Mouse (Mus musculus) macrophage (primary cell): ENCODE measurements around the gene Sh2d2a. TPM values are rescaled to one million over a fixed set of nuclear protein-coding genes. Genes with fewer than 3 reads are reported as not detected.
"Not testable (repeated sequence)": the region's sequence is repeated elsewhere in the genome, so short reads cannot be mapped to it uniquely, and the experiment has no call there.

Experiments
- H3K27ac ChIP-seq: fragments of 350-480 bp; formaldehyde crosslinking; 2 replicates; pipeline ENCODE4 v1.9.0; 2021
- H3K36me3 ChIP-seq: fragments of 350-480 bp; formaldehyde crosslinking; 2 replicates; pipeline ENCODE4 v1.9.0; 2021; ENCODE audit errors: inconsistent target
- H3K4me3 ChIP-seq: fragments of 350-480 bp; formaldehyde crosslinking; 2 replicates; pipeline ENCODE4 v1.9.0; 2021; ENCODE audit errors: inconsistent target
- H3K79me2 ChIP-seq: fragments of 350-480 bp; formaldehyde crosslinking; 2 replicates; pipeline ENCODE4 v1.9.0; 2021; ENCODE audit errors: inconsistent target
- WGBS: methylation state at CpG from one replicate; pipeline ENCODE4 v1.1.7; 2026; ENCODE audit warnings: inconsistent platforms; ENCODE audit not compliant: missing documents; 5-methylcytosine and 5-hydroxymethylcytosine counted together
- polyA plus RNA-seq: library from polyadenylated mRNA; stranded (reverse); fragments of 250-400 nt; gene quantifications from 3 replicates; pipeline ENCODE4 v1.2.4, GENCODE M21; 2018; ENCODE audit warnings: inconsistent platforms

Gene Sh2d2a
- polyA plus RNA-seq, 1 experiment from 2014 or later: not detected

DNA sequence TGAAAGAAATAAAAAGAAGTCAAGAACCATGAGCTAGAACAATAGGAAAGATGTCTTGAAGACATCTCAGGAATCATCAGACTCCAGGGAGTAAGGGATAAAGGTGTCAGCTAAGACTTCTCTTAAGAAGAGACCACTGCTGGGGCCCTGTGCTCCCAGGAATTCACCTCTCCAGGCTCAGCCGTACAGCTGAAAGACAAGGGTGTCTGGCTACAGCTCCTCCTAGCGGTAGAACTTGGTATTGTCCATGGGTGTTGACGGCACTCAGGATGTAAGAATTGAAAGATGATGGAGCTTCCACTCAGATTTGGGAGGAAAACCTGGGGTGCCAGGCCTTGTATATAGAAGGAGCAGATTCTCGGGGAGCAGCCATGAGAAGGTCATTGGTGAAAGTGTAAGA, 7.9 kb upstream of the Sh2d2a start:
- no peak overlapping the region for H3K4me3 ChIP-seq
- H3K36me3 ChIP-seq: no peaks in the 10 kb centered on the region
- H3K27ac ChIP-seq: no peak overlapping the region
- 5% methylated on average over 4 of the region's 4 CpGs for WGBS
- no peaks in the 10 kb centered on the region for H3K79me2 ChIP-seq

DNA sequence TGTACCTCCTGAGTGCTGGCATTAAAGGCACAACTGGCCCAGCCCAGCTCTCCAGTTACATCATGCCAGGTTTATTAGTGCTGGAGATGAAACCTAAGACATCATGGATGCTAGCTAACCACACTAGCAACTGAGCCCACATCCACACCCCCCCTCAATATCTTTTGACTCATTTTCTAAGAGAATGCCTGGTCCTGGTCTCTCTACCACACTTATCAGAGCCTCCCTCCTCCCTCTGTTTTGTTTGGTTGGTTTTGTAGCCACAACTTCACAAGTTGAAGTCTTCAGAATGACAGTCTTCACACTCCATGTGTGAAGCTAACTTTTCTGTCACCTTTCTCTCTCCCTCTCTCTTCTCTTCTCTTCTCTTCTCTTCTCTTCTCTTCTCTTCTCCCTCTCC, 5.7 kb upstream of the Sh2d2a start:
- Histone ChIP-seq H3K79me2 (no peaks in the 10 kb centered on the region), H3K36me3 (no peaks in the 10 kb centered on the region), H3K4me3 (no peak overlapping the region), H3K27ac (no peak overlapping the region)

DNA sequence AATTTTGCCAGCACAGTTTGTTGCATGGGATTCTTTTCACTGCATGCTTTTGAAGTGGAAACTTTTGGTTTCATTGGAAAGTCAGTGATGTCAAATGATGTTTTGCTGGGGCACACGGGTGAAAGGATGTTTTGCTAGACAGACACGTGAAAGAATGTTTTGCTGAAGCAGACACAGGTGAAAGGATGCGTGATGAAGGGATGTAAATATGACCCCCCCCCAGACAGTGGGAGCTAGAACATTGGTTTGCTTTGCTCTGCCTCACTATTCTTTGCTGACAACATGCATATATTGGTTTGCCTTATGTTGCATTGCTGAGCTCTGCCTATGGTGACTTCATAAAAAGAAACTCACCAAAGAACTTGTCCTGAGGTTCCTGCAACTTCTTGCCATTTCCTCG, 1.6 kb upstream of the Sh2d2a start:
- Histone ChIP-seq H3K4me3 (no peak overlapping the region), H3K79me2 (no peaks in the 10 kb centered on the region), H3K27ac (no peak overlapping the region), H3K36me3 (no peaks in the 10 kb centered on the region)
- 100% methylated on average over 4 of the region's 4 CpGs for WGBS

DNA sequence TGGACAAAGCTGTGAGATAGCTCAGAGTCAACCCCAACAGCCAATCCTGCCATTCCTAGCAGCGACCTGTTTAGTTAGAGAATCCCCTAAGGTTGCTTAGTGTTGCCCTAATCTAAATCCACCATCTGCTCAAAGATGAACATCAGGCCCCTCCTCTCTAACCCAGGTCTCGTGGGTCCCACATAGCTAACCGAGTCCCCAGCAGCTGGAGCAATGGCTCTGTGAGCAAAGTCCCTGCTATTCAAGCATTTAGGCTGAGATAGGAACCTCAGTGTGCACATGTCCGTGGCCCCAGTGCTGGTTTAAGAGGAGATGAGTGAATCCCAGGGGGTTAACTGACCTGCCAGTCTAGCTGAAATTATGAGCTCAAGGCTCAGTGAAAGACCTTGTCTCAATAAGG, 369 bp upstream of the Sh2d2a start:
- no peak overlapping the region for H3K4me3 ChIP-seq
- no peak overlapping the region for H3K27ac ChIP-seq
- no peaks in the 10 kb centered on the region for H3K36me3 ChIP-seq
- H3K79me2 ChIP-seq: no peaks in the 10 kb centered on the region
- WGBS: 84% methylated on average over 4 of the region's 4 CpGs

DNA sequence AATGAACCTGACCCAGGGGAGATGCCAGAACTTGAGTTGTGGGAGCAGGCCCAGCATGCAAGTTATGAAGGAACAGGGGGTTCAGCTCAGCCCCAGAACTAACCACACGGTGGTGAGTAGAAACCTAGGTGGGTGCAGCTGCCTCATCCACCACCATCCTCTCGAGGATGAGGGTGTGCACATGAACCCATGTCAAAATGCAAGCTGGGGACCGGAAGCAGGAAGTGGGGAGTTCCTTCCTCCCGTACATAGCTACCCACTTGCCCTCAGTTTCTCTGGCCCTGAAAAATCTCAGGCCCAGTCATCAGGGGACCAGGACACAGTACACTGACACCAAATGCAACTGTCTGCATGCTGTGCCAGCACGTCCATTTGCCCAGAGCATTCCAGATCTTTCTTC, 1.1 kb downstream of the Sh2d2a start:
- Histone ChIP-seq H3K79me2 (no peaks in the 10 kb centered on the region), H3K36me3 (no peaks in the 10 kb centered on the region), H3K27ac (no peak overlapping the region), H3K4me3 (no peak overlapping the region)
- 36% methylated on average over 5 of the region's 5 CpGs for WGBS

DNA sequence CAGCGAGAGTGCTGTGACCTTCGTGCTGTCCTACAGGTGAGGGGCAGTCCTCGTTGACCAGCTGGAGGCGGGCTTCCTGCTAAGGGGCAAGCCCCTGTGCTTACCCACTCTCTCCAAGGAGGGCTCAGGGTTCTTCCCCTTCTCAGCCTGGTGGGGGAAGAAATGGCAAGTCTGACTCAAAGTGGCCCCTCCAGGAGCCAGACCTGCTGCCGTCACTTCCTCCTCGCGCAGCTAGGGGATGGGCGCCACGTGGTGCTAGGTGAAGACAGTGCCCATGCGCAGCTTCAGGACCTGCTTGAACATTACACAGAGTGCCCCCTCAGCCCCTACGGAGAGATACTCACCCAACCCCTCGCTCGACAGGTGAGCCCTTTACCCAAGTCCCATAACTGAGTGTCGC, 2.6 kb downstream of the Sh2d2a start:
- no peaks in the 10 kb centered on the region for H3K36me3 ChIP-seq
- no peak overlapping the region for H3K4me3 ChIP-seq
- H3K79me2 ChIP-seq: no peaks in the 10 kb centered on the region
- 61% methylated on average over 13 of the region's 14 CpGs for WGBS
- H3K27ac ChIP-seq: no peak overlapping the region

DNA sequence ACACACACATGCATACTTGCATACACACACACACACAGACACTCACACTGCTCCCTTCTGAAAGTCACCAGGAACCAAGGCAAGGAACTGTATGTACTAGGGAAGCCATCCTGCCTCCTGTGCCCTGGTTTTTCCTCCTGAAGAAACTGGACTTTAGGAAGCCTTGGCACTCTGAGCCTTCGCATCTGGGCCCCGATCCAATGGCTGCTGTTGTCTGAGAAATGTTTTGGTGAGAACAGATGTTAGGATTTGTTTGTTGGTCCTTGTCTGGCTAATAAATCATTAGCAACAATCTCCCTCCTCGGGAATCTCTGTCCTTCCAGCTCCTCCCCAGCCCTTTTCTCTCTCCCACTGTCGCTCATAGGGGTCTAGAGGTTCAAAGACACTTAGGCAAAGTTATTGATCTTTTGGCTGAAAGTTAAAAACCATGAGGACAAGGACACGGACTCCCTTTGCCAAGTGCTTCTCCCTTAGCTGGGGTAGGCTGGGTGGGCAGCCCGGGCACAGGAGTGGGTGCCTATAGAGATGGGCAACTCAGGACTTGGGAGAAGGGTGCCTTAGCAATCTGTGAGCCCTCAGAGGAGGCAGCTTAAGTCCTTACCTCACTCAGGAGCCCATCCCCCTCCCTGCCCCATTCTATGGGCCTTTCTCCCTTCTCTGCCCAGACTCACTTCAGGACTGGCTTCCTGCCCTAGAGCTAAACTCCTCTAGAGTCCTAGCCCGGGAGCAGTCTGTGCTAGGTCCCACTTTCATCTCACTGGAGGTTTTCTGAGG, 8.4 kb downstream of the Sh2d2a start:
- H3K4me3 ChIP-seq: no peak overlapping the region
- H3K36me3 ChIP-seq: peaks cover 20% of the 10 kb centered on the region
- no peaks in the 10 kb centered on the region for H3K79me2 ChIP-seq
- WGBS: 84% methylated on average over 7 of the region's 7 CpGs
- no peak overlapping the region for H3K27ac ChIP-seq

DNA sequence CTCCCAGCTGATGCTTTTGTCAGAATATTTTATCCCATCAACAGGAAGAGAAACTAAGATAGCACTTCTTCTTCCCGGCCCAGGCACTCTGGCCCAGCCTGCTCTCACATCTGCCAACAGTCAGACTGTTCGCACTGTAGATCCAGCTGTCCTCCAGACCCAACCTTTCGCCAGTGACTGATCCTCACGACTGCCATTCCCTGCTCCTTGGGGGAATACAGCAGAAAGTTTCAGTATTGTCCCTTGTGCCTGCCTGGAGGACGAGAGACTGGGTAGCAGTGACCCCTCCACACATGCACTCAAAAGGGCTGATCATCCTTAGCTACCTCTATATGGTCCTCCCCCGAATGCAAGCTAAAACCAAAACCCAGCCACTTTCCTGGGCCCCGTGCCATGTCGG, 9.4 kb downstream of the Sh2d2a start:
- H3K27ac ChIP-seq: no peak overlapping the region
- H3K79me2 ChIP-seq: no peaks in the 10 kb centered on the region
- peaks cover 20% of the 10 kb centered on the region for H3K36me3 ChIP-seq
- H3K4me3 ChIP-seq: no peak overlapping the region
- WGBS: 68% methylated on average over 8 of the region's 8 CpGs

DNA sequence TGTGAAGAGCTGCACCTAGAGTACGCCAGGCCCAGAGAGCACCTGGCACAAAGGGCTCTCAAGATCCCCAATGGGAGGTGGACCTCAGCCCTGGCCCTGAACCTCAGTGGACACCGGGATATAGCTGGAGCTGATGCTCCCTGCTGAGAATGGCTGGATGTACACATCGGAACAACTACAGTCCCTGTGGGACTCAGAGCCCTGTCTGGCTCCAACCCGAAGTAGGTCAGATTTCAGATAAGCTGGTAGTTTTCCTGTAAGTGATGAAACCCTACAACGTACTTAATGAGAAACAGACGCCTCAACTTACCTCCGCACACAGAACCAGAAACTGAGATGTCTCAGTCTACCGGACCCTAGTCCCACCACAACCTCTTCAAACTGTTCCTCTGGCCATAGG, 11.1 kb downstream of the Sh2d2a start:
- WGBS: over 99% methylated on average over 8 of the region's 8 CpGs
- Histone ChIP-seq H3K36me3 (peaks cover 30% of the 10 kb centered on the region), H3K4me3 (no peak overlapping the region)

DNA sequence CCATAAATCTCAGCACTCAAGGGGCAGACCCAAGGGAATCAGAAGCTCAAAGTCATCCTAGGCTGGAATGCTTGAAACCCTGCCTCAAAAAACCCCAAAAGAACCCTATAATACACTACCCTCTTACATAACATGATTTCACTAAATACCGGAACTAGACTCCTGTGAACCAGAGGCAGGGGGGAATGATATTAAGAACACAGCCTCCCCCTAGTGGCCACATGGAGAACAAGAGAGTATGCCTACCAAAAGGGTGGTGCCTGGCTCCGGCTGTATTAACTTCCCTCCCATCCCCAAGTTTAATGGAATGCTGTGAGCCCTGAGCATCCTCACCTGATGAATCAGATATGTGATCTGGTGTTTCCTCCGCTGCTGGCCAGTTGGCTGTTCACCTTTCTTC, 13.3 kb downstream of the Sh2d2a start:
- no peak overlapping the region for H3K4me3 ChIP-seq
- no peaks in the 10 kb centered on the region for H3K79me2 ChIP-seq
- no peak overlapping the region for H3K27ac ChIP-seq
- peaks cover 30% of the 10 kb centered on the region for H3K36me3 ChIP-seq
- WGBS: 31% methylated on average over 3 of the region's 3 CpGs

More for the DNA sequence above, 11.1 kb downstream of the Sh2d2a start:
- H3K79me2 ChIP-seq: no peaks in the 10 kb centered on the region
- H3K27ac ChIP-seq: no peak overlapping the region

DNA sequence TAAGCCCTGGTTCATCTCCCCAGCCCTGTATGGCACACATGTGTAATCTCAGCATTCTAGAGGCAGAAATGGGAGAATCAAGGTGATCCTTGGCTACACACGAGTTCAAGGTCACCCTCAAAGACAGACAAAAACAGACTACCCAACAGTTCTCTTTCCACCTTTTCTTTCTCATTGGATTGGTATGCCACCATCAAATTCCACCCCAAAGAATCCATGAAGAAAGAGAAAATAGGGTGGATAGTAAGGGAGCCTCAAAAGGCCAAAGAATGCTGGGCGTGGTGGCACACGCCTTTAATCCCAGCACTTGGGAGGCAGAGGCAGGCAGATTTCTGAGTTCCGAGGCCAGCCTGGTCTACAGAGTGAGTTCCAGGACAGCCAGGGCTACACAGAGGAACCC, 17.6 kb downstream of the Sh2d2a start:
- not testable (repeated sequence) for H3K4me3 ChIP-seq, H3K79me2 ChIP-seq, H3K27ac ChIP-seq
- WGBS: 80% methylated on average over 3 of the region's 4 CpGs
- peaks cover 43% of the 10 kb centered on the region for H3K36me3 ChIP-seq

DNA sequence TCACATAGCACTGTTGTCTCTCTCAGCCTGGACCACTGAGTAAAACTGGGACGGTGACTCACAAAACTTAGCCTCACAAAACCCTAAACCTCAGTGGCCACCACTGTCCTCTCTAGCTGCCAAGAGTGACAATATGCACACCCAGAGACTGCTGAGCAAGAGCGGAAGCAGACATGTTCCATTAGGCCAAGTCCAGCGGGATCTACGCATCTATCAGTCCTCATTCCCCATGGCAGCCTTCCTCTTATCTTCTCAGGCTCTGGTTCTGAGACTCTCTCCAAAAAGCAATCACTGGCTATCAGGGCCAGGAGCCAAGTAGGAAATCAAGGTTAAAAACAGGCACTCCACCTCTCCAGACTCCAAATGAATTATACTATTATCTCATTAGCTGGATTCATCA, 31.2 kb downstream of the Sh2d2a start:
- Histone ChIP-seq H3K36me3 (peaks cover 4% of the 10 kb centered on the region; the same call in 1 of the 2 replicates), H3K4me3 (no peak overlapping the region), H3K79me2 (peaks cover 98% of the 10 kb centered on the region), H3K27ac (no peak overlapping the region)
- 98% methylated on average over 4 of the region's 4 CpGs for WGBS

DNA sequence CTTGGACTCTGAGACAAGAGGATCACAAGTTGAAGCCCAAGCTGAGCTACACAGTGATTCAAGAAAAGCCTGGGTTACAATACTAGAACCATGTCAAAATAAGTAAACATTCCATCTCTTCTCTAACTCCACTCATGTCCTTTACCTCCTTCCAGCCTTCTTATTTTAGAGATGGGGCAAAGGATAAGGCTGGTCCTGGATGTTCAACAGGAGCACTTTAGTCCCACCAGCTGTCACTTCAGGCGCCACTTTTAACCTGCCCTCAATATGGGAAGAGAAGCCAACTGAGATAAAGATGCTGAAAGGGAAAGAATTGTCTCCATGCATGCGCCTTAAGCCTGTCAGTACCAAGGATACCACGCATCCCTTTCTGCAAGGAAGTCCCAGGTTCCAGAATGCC, 37.7 kb downstream of the Sh2d2a start:
- H3K27ac ChIP-seq: 0 out of 2 replicates have a peak overlapping the region, but pooled peaks have one; percentile 12
- WGBS: 10% methylated on average over 3 of the region's 3 CpGs
- H3K4me3 ChIP-seq: peak overlapping the region; percentile 84
- H3K36me3 ChIP-seq: no peaks in the 10 kb centered on the region; the same call in 1 of the 2 replicates
- peaks cover 59% of the 10 kb centered on the region for H3K79me2 ChIP-seq

DNA sequence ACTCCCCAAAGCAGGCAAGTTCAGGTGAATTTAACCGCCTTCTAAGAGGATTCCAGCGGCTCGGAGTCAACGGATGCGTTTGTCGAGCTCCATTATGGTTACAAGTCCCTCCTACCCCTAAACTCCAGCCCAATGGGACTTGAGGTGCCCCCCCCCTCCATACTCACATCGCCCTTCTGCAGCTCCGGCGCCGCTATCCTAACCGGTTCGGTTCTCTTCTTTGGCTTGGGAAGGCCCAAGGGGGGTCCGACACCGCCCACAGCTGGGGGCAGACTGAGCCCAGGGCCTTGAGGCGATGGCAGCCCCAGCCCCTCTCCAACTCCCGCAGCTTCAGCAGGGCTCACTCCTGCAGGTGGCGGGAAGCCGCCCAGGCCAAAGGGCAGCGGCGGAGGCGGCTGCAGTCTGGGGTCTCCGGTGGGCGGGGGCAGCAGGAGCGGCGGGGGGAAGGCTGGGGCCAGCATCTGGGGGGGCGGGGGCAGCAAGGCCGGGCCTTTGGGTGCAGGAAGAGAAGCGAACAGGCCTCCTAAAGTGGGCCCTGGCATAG, 38.2 kb downstream of the Sh2d2a start:
- Histone ChIP-seq H3K36me3 (no peaks in the 10 kb centered on the region; the same call in 1 of the 2 replicates), H3K4me3 (peak overlapping the region; percentile 84), H3K79me2 (peaks cover 55% of the 10 kb centered on the region), H3K27ac (peak overlapping the region; percentile 68)
- WGBS: under 1% methylated on average over 27 of the region's 28 CpGs

DNA sequence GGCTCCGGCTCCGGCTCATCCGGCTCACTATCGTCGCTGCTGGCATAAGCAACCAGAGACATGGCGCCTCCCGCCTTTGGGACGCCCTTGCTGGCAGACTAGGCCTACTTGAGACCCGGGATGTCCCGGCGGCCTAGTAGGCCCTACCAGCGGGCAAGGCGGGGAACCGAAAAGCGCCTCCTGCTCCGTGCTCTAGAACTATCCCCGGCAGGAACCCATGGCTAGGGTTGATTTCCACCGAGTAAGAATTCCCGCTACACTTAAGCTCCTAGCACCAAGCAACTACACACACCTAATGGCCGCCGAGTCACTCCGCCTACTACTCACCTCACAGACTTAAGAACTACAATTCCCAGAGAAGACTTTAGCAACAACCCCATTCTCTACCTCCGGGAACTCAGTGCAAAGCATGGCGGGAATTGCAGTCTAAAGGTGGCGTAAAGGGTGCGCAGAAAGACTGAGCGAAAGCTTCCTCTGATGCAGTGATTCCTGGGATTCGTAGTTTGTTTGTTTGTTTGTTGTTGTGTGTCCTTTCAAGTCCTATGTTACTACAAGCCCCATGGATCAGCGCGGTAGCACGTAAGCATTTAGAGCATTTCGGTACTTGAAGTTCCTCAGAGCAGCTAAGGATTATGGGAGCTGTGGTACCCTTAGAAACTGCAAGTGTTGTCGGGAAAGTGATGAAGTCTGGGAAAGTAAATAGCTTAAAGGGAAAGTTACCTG, 38.9 kb downstream of the Sh2d2a start, which contains the start of gene Prcc:
Gene Prcc, minus strand, starts transcription at position 328 of the 723 bp plus-strand sequence.
- Histone ChIP-seq H3K27ac (peak within 1 kb of the TSS; percentile 68), H3K79me2 (peaks cover 48% of the 10 kb centered on the region), H3K36me3 (no peaks in the 10 kb centered on the region; the same call in 1 of the 2 replicates), H3K4me3 (peak within 1 kb of the TSS; percentile 84)
- WGBS: under 1% methylated on average over 33 of the region's 33 CpGs
